Mouse (Mus musculus) myocyte (in vitro differentiated cells): Measurements from ENCODE around the gene Bcl6. TPM values are rescaled to one million over a fixed set of nuclear protein-coding genes. Genes with fewer than 3 reads are reported as not detected.
A peak's percentile ranks its signal among the peaks of the same experiment; 100 is the strongest.

Experiments used
- H3K27me3 ChIP-seq: one replicate; pipeline ENCODE4 v1.6.1; 2011; ENCODE audit not compliant: control insufficient read depth, insufficient read depth, insufficient read length
- H3K36me3 ChIP-seq: one replicate; pipeline ENCODE4 v1.6.1; 2011; ENCODE audit not compliant: control insufficient read depth, insufficient read depth
- H3K4me2 ChIP-seq: one replicate; pipeline ENCODE4 v1.6.1; 2011; ENCODE audit warnings: low read depth, control low read depth
- H3K4me3 ChIP-seq: one replicate; pipeline ENCODE4 v1.5.1; 2011; ENCODE audit warnings: mild to moderate bottlenecking, control low read depth, moderate library complexity
- H3K79me2 ChIP-seq: one replicate; pipeline ENCODE4 v1.6.1; 2011; ENCODE audit not compliant: control insufficient read depth, insufficient read depth
- H3ac ChIP-seq: one replicate; pipeline ENCODE4 v1.6.1; 2011; ENCODE audit not compliant: control insufficient read depth, insufficient read length
- CEBPB ChIP-seq: IDR thresholded peaks from 2 replicates; pipeline ENCODE4 v1.6.1; 2011; ENCODE audit warnings: mild to moderate bottlenecking, moderate library complexity; ENCODE audit not compliant: poor library complexity, insufficient read depth, severe bottlenecking
- E2F4 ChIP-seq: IDR thresholded peaks from one replicate; pipeline ENCODE4 v1.6.1; 2011; ENCODE audit warnings: mild to moderate bottlenecking, control low read depth, moderate library complexity; ENCODE audit not compliant: insufficient read depth
- MAX ChIP-seq: IDR thresholded peaks from one replicate; pipeline ENCODE4 v1.6.1; 2011; ENCODE audit warnings: low read depth, mild to moderate bottlenecking, control low read depth
- MYOD1 ChIP-seq, 3 experiments: IDR thresholded peaks; one replicate each; pipeline ENCODE4 v1.6.1; 2011; ENCODE audit warnings: control low read depth in 2 of 3, low read depth in 2 of 3, mild to moderate bottlenecking in 2 of 3, moderate library complexity in 1 of 3; ENCODE audit not compliant: insufficient read length in 2 of 3, control insufficient read depth in 1 of 3
- MYOG ChIP-seq, 3 experiments: IDR thresholded peaks; one replicate each; pipeline ENCODE4 v1.6.1; 2011; ENCODE audit warnings: control low read depth in 2 of 3, low read depth in 2 of 3, mild to moderate bottlenecking in 2 of 3; ENCODE audit not compliant: insufficient read length in 2 of 3, control insufficient read depth in 1 of 3, insufficient read depth in 1 of 3
- POLR2A ChIP-seq: IDR thresholded peaks from one replicate; pipeline ENCODE4 v1.6.1; 2011; ENCODE audit warnings: low read depth, mild to moderate bottlenecking, control low read depth, moderate library complexity; ENCODE audit not compliant: insufficient read length
- POLR2AphosphoS2 ChIP-seq: IDR thresholded peaks from one replicate; pipeline ENCODE4 v1.6.1; 2011; ENCODE audit warnings: low read depth, control low read depth; ENCODE audit not compliant: insufficient read length
- REST ChIP-seq: IDR thresholded peaks from one replicate; pipeline ENCODE4 v1.6.1; 2011; ENCODE audit warnings: mild to moderate bottlenecking, control low read depth, moderate library complexity; ENCODE audit not compliant: insufficient read depth, insufficient read length
- SRF ChIP-seq: IDR thresholded peaks from one replicate; pipeline ENCODE4 v1.6.1; 2011; ENCODE audit warnings: low read depth; ENCODE audit not compliant: control insufficient read depth, insufficient read length
- TCF12 ChIP-seq: IDR thresholded peaks from one replicate; pipeline ENCODE4 v1.6.1; 2011; ENCODE audit warnings: mild to moderate bottlenecking, control low read depth; ENCODE audit not compliant: poor library complexity, insufficient read depth, severe bottlenecking
- TCF3 ChIP-seq: IDR thresholded peaks from one replicate; pipeline ENCODE4 v1.6.1; 2011; ENCODE audit warnings: low read depth, control low read depth; ENCODE audit not compliant: insufficient read length
- USF1 ChIP-seq: IDR thresholded peaks from one replicate; pipeline ENCODE4 v1.6.1; 2011; ENCODE audit warnings: low read depth, mild to moderate bottlenecking, control low read depth, moderate library complexity
- polyA plus RNA-seq: library from polyadenylated mRNA; unstranded; fragments of >200 nt; fragmentation: generic; extraction: Trizol; gene quantifications from one replicate; pipeline ENCODE4 v1.2.1, GENCODE M21; 2012; ENCODE audit warnings: missing spikeins

The Bcl6 gene
- polyA plus RNA-seq, 1 experiment = 28.5 TPM

GRCm38 (mm10) chr16:23989209-23990160, 833 bp upstream of the Bcl6 start:
- peak overlapping the region; percentile 92 for H3K4me3 ChIP-seq
- TF ChIP-seq USF1 (no peak), MYOD1 (IDR thresholded peaks at IDR 0.05; ENCODE audit: control insufficient read depth in 1 of 3, insufficient read length in 2 of 3, low read depth in 2 of 3) (no peak), E2F4 (no peak), CEBPB (no peak), TCF3 (no peak), POLR2A (peak; percentile 41)
- peak overlapping the region; percentile 79 for H3K4me2 ChIP-seq
- H3K27me3 ChIP-seq = no peaks in the 10 kb centered on the region
- no peaks in the 10 kb centered on the region for H3K36me3 ChIP-seq
- peaks cover 46% of the 10 kb centered on the region for H3K79me2 ChIP-seq
- H3ac ChIP-seq = peak overlapping the region; percentile 81

DNA sequence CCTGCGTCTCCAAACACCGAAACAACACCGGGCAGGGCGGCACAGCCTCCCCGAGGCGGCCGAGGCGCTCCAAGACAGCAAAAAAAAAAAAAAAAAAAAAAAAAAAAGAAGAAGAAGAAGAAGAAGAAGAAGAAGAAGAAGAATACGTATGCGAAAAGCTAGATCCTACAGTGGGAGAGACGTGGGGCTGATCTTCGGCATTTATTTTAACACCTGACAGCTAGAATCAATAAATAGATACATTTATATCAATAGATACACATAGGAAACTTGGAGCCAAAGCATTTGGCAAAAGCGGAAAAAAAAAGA, 541 bp downstream of the Bcl6 start:
- Histone ChIP-seq H3ac (peak overlapping the region; percentile 81), H3K79me2 (peaks cover 54% of the 10 kb centered on the region), H3K4me2 (no peak overlapping the region), H3K27me3 (no peaks in the 10 kb centered on the region), H3K4me3 (peak overlapping the region; percentile 92), H3K36me3 (no peaks in the 10 kb centered on the region)
- TF ChIP-seq TCF3 (no peak), REST (no peak), MYOG (IDR thresholded peaks at IDR 0.05; ENCODE audit: control insufficient read depth in 1 of 3, insufficient read depth in 1 of 3, insufficient read length in 2 of 3, low read depth in 2 of 3) (no peak), SRF (no peak), MYOD1 (IDR thresholded peaks at IDR 0.05; ENCODE audit: control insufficient read depth in 1 of 3, insufficient read length in 2 of 3, low read depth in 2 of 3) (no peak), POLR2AphosphoS2 (no peak), E2F4 (no peak), TCF12 (no peak), CEBPB (no peak), MAX (no peak), USF1 (no peak), POLR2A (no peak)

GRCm38 (mm10) chr16:23987341-23988156, 1.1 kb downstream of the Bcl6 start:
- H3K4me3 ChIP-seq = peak overlapping the region; percentile 92
- H3K36me3 ChIP-seq = no peaks in the 10 kb centered on the region
- TF ChIP-seq POLR2A (peak; percentile 50), SRF (no peak), POLR2AphosphoS2 (peak; percentile 32), MYOG (IDR thresholded peaks at IDR 0.05; ENCODE audit: control insufficient read depth in 1 of 3, insufficient read depth in 1 of 3, insufficient read length in 2 of 3, low read depth in 2 of 3) (no peak)
- peak overlapping the region; percentile 81 for H3ac ChIP-seq
- H3K4me2 ChIP-seq = peak overlapping the region; percentile 89
- H3K27me3 ChIP-seq = no peaks in the 10 kb centered on the region
- peaks cover 54% of the 10 kb centered on the region for H3K79me2 ChIP-seq

GRCm38 (mm10) chr16:23986871-23987270, 1.8 kb downstream of the Bcl6 start:
- Histone ChIP-seq H3K79me2 (peaks cover 57% of the 10 kb centered on the region), H3K36me3 (no peaks in the 10 kb centered on the region), H3K4me3 (peak overlapping the region; percentile 92), H3K4me2 (peak overlapping the region; percentile 89), H3ac (peak overlapping the region; percentile 81), H3K27me3 (no peaks in the 10 kb centered on the region)
- TF ChIP-seq POLR2AphosphoS2 = peak; percentile 16
- no peak for TF ChIP-seq POLR2A

DNA sequence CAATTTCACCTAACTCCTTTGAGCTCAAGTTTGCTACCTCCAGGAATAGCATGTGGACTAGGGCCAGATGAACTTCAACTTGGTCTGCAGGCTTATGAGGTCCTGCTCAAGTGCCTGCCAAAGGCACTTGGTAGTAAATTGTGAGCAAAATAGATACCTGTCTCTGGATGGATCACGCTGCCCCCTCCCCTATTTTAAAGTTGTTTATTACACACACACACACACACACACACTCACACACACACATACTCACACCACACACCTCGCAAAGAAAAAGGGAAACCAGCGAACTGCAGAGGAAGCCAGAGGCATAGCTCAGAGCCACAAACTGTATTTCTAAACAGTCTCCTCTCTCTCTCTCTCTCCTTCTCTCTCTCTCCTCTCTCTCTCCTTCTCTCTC, 2.5 kb downstream of the Bcl6 start:
- peaks cover 64% of the 10 kb centered on the region for H3K79me2 ChIP-seq
- H3K27me3 ChIP-seq = no peaks in the 10 kb centered on the region
- no peak for TF ChIP-seq SRF
- no peak for TF ChIP-seq E2F4
- H3ac ChIP-seq = peak overlapping the region; percentile 81
- peak overlapping the region; percentile 89 for H3K4me2 ChIP-seq
- peak overlapping the region; percentile 92 for H3K4me3 ChIP-seq
- no peaks in the 10 kb centered on the region for H3K36me3 ChIP-seq
